In genomic region chr2:74452679-74453078, GRCm38 (mm10) we compare ENCODE assay signal across 25 mouse cellular contexts.
DNase-seq lines count a peak whose midpoint lies in the region; ATAC-seq and TF ChIP-seq lines count a peak whose summit lies in the region.
"Had no signal": no experiment of that assay in that cellular context is flagged by ENCODE, and none has a peak within 500 bp of the region (broad histone marks: within the 10 kb centered on the region; RNA-seq: fewer than 3 reads in every experiment).

No protein-coding gene starts in this region.

- DNase-seq in gastrocnemius, adult 2 months, result peak; percentile 50
- DNase-seq in gastrocnemius, postnatal 36 days, result no peak
- peak; percentile 39 for DNase-seq in midbrain, embryonic 11.5 days (ENCODE audit: low spot score, missing footprints)
- DNase-seq in skeletal muscle tissue, adult 2 months (ENCODE audit: low read depth, low spot score), result peak; percentile 54
- no peak for DNase-seq in left cerebral cortex, adult 9 months (ENCODE audit: low spot score in 2 of 2)
- DNase-seq: adrenal gland, adult 2 months; adrenal gland, postnatal 14 days; cerebellum, adult 11 months; cerebellum, adult 2 months; cerebellum, adult 9-11 months; cerebellum, postnatal 25 days; forebrain, postnatal 0 days; gastrocnemius, postnatal 10 days; heart, adult 11 months had no signal

- ATAC-seq in midbrain, embryonic 11.5 days (ENCODE audit: low FRiP score), result no peak
- ATAC-seq in midbrain, embryonic 13.5 days, result no peak
- no peak for ATAC-seq in limb, embryonic 12.5 days (ENCODE audit: insufficient number of reproducible peaks, insufficient read depth, low FRiP score, low TSS enrichment, low read depth)
- ATAC-seq: CD4-positive, CD25-positive, alpha-beta regulatory T cell, adult 4 months; forebrain, embryonic 14.5 days; forebrain, postnatal 0 days; hindbrain, postnatal 0 days; inflammation-experienced regulatory T-cells, adult 6 months; intestine, embryonic 16.5 days had no signal

- TF ChIP-seq CTCF in gastrocnemius, adult 2 months (IDR thresholded peaks at IDR 0.05), result no peak

- no peaks in the 10 kb centered on the region for H3K36me3 ChIP-seq in midbrain, embryonic 11.5 days (ENCODE audit: control insufficient read depth, insufficient read depth, low read length)
- no peaks in the 10 kb centered on the region for H3K36me3 ChIP-seq in midbrain, embryonic 13.5 days
- H3K36me3 ChIP-seq in limb, embryonic 12.5 days, result no peaks in the 10 kb centered on the region
- H3K36me3 ChIP-seq: embryonic facial prominence, embryonic 12.5 days; embryonic facial prominence, embryonic 15.5 days had no signal

- no peak overlapping the region for H3K9ac ChIP-seq in midbrain, embryonic 11.5 days (ENCODE audit: low read length)
- H3K9ac ChIP-seq in midbrain, embryonic 13.5 days (replicated peaks), result no peak overlapping the region
- H3K9ac ChIP-seq in limb, embryonic 12.5 days (replicated peaks), result no peak overlapping the region
- H3K9ac ChIP-seq: embryonic facial prominence, embryonic 12.5 days; embryonic facial prominence, embryonic 15.5 days; forebrain, postnatal 0 days; hindbrain, embryonic 14.5 days had no signal

- H3K9me3 ChIP-seq in midbrain, embryonic 11.5 days (ENCODE audit: control insufficient read depth, low read length), result no peaks in the 10 kb centered on the region
- H3K9me3 ChIP-seq in midbrain, embryonic 13.5 days, result no peaks in the 10 kb centered on the region
- H3K9me3 ChIP-seq in limb, embryonic 12.5 days, result no peaks in the 10 kb centered on the region
- H3K9me3 ChIP-seq: embryonic facial prominence, embryonic 12.5 days; embryonic facial prominence, embryonic 15.5 days had no signal

- H3K27me3 ChIP-seq in midbrain, embryonic 11.5 days (ENCODE audit: control insufficient read depth, insufficient read depth, low read length), result no peaks in the 10 kb centered on the region
- H3K27me3 ChIP-seq in midbrain, embryonic 13.5 days, result peaks cover 17% of the 10 kb centered on the region; the same call in 1 of the 2 replicates
- no peaks in the 10 kb centered on the region for H3K27me3 ChIP-seq in limb, embryonic 12.5 days
- H3K27me3 ChIP-seq: embryonic facial prominence, embryonic 12.5 days; embryonic facial prominence, embryonic 15.5 days had no signal

- peaks cover 10% of the 10 kb centered on the region; the same call in 1 of the 2 replicates for H3K4me1 ChIP-seq in midbrain, embryonic 11.5 days (ENCODE audit: control insufficient read depth, insufficient read depth, low read length)
- H3K4me1 ChIP-seq in midbrain, embryonic 13.5 days (replicated peaks), result peaks cover 35% of the 10 kb centered on the region
- peaks cover 39% of the 10 kb centered on the region for H3K4me1 ChIP-seq in limb, embryonic 12.5 days (replicated peaks)
- H3K4me1 ChIP-seq: embryonic facial prominence, embryonic 12.5 days; embryonic facial prominence, embryonic 15.5 days had no signal

- H3K4me2 ChIP-seq in midbrain, embryonic 11.5 days, result no peak overlapping the region
- no peak overlapping the region for H3K4me2 ChIP-seq in midbrain, embryonic 13.5 days (replicated peaks)
- H3K4me2 ChIP-seq in limb, embryonic 12.5 days, result no peak overlapping the region
- H3K4me2 ChIP-seq: embryonic facial prominence, embryonic 12.5 days; embryonic facial prominence, embryonic 15.5 days; heart, embryonic 11.5 days; hindbrain, embryonic 14.5 days had no signal

- no peak overlapping the region for H3K4me3 ChIP-seq in gastrocnemius, adult 2 months
- no peak overlapping the region for H3K4me3 ChIP-seq in midbrain, embryonic 11.5 days (ENCODE audit: low read depth, low read length)
- no peak overlapping the region for H3K4me3 ChIP-seq in midbrain, embryonic 13.5 days (replicated peaks)
- no peak overlapping the region for H3K4me3 ChIP-seq in limb, embryonic 12.5 days (replicated peaks)
- H3K4me3 ChIP-seq: embryonic facial prominence, embryonic 12.5 days; embryonic facial prominence, embryonic 15.5 days had no signal

- WGBS in midbrain, embryonic 11.5 days, result 88% methylated on average over 1 of the region's 1 CpGs
- 84% methylated on average over 1 of the region's 1 CpGs for WGBS in midbrain, embryonic 13.5 days
- 88% methylated on average over 1 of the region's 1 CpGs for WGBS in limb, embryonic 12.5 days

- H3K27ac ChIP-seq in gastrocnemius, adult 2 months, result peak overlapping the region; percentile 79
- no peak overlapping the region for H3K27ac ChIP-seq in midbrain, embryonic 11.5 days (ENCODE audit: low read depth, low read length)
- no peak overlapping the region for H3K27ac ChIP-seq in midbrain, embryonic 13.5 days
- H3K27ac ChIP-seq in limb, embryonic 12.5 days, result peak overlapping the region; percentile 8; the same call in 1 of the 2 replicates
- H3K27ac ChIP-seq: embryonic facial prominence, embryonic 12.5 days; embryonic facial prominence, embryonic 15.5 days; hindbrain, postnatal 0 days had no signal

- intact Hi-C loops in gastrocnemius, adult 2 months (cut with DNase I), result no loop called here
- intact Hi-C loops in gastrocnemius, postnatal 36 days (cut with DNase I), result no loop called here

Comparison
In these comparisons a context has a peak if more than half of its experiments do, and no peak if none do; other contexts are left out.
1. DNase-seq: peak in gastrocnemius, adult 2 months (single experiment), midbrain, embryonic 11.5 days (single experiment) and skeletal muscle tissue, adult 2 months (single experiment); none in gastrocnemius, postnatal 36 days (0 of 2) and left cerebral cortex, adult 9 months (0 of 2).
2. H3K27ac ChIP-seq: peak in gastrocnemius, adult 2 months (single experiment) and limb, embryonic 12.5 days (single experiment); none in midbrain, embryonic 11.5 days (single experiment) and midbrain, embryonic 13.5 days (single experiment).